Mouse (Mus musculus) ES-E14 (cell line): ENCODE results near the gene Ablim1. TPM values are rescaled to one million over a fixed set of nuclear protein-coding genes. Genes with fewer than 3 reads are reported as not detected.

Experiments used
- DNase-seq: peaks from one replicate; pipeline ENCODE4 v3.0.0-alpha.2; 2013; ENCODE audit warnings: low read depth, low spot score
- H3K27ac ChIP-seq: 2 replicates; pipeline ENCODE4 v1.5.1; 2012; ENCODE audit warnings: low read depth, mild to moderate bottlenecking, low read length, moderate library complexity, mixed read lengths; ENCODE audit not compliant: poor library complexity, insufficient read depth, severe bottlenecking
- H3K36me3 ChIP-seq: 2 replicates; pipeline ENCODE4 v1.6.1; 2012; ENCODE audit warnings: mild to moderate bottlenecking, low read length, moderate library complexity, mixed read lengths; ENCODE audit not compliant: control insufficient read depth, poor library complexity, insufficient read depth, severe bottlenecking
- H3K4me1 ChIP-seq, 2 experiments: fragments of 150-350 bp in 1 of 2; sonication (generic) in 1 of 2; 2 replicates each; pipeline ENCODE4 v1.6.1; 2012; ENCODE audit warnings: low read length in 2 of 2, mild to moderate bottlenecking in 1 of 2, mixed read lengths in 1 of 2; ENCODE audit not compliant: control insufficient read depth in 2 of 2, insufficient read depth in 2 of 2, poor library complexity in 1 of 2
- H3K4me3 ChIP-seq, 2 experiments: fragments of 150-350 bp in 1 of 2; sonication (generic) in 1 of 2; 2 replicates each; pipeline ENCODE4 v1.5.1; 2012; ENCODE audit warnings: low read length in 2 of 2, low read depth in 1 of 2, mild to moderate bottlenecking in 1 of 2, mixed read lengths in 1 of 2; ENCODE audit not compliant: insufficient read depth in 1 of 2, poor library complexity in 1 of 2, severe bottlenecking in 1 of 2
- H3K9ac ChIP-seq: 2 replicates; pipeline ENCODE4 v1.6.1; 2012; ENCODE audit warnings: low read depth, mild to moderate bottlenecking, low read length, mixed read lengths; ENCODE audit not compliant: poor library complexity, insufficient read depth, severe bottlenecking
- H3K9me3 ChIP-seq: fragments of 150-350 bp; sonication (generic); 2 replicates; pipeline ENCODE4 v1.6.1; 2012; ENCODE audit warnings: low read depth, mild to moderate bottlenecking, low read length; ENCODE audit not compliant: control insufficient read depth, insufficient read depth
- CHD2 ChIP-seq: IDR thresholded peaks from 2 replicates; pipeline ENCODE4 v1.6.1; 2014; ENCODE audit warnings: mild to moderate bottlenecking, low read depth, low read length, inconsistent platforms
- HCFC1 ChIP-seq: IDR thresholded peaks from 2 replicates; pipeline ENCODE4 v1.6.1; 2012; ENCODE audit warnings: low read length, inconsistent platforms, borderline replicate concordance; ENCODE audit not compliant: insufficient read depth
- MAFK ChIP-seq: IDR thresholded peaks from 2 replicates; pipeline ENCODE4 v1.6.1; 2014; ENCODE audit warnings: mild to moderate bottlenecking, low read depth, low read length, inconsistent platforms; ENCODE audit not compliant: insufficient read depth
- ZC3H11A ChIP-seq: IDR thresholded peaks from 2 replicates; pipeline ENCODE4 v1.6.1; 2012; ENCODE audit warnings: low read depth, mild to moderate bottlenecking, inconsistent platforms, low read length, borderline replicate concordance
- ZNF384 ChIP-seq: IDR thresholded peaks from 2 replicates; pipeline ENCODE4 v1.6.1; 2012; ENCODE audit warnings: low read depth, low read length, inconsistent platforms
- in situ Hi-C, 2 experiments: fragments of 600-800 bp; cut with MboI; formaldehyde crosslinking; loops; one replicate each; pipeline ENCODE4 v1.15.1; 2025; ENCODE audit warnings: low sequenced_read_pairs in 2 of 2, inconsistent platforms in 1 of 2; ENCODE audit not compliant: unreplicated experiment in 2 of 2
- total RNA-seq: library from RNA; depleted of rRNA; stranded (reverse); fragments of 300-350 nt; gene quantifications from 2 replicates; pipeline ENCODE4 v1.2.3, GENCODE M21; 2012

Ablim1 gene
- total RNA-seq, 1 experiment = 5.4 TPM

DNA sequence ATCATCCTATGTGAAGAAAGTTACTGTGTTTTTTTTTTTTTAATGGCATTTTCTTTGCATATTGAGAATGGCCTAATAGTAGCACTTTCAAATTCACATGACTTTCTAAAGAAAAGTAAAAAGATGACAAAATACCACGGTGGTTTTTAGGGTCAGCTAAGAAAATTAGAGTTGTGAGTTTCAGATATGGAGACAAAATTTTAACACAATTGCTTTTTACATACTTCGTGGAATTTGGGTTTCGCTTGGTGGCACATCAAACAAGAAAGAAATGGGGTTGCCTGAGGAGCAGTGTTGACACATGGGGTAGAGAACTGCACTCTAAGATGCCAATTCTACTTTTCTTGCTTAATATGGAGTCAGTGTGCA, 47.2 kb upstream of the Ablim1 start:
- Histone ChIP-seq H3K36me3 (no peaks in the 10 kb centered on the region), H3K9ac (peak overlapping the region; percentile 91; the same call in 1 of the 2 replicates), H3K4me1 (peaks cover 19 to 22% of the 10 kb centered on the region in 2 experiments), H3K9me3 (no peaks in the 10 kb centered on the region), H3K27ac (no peak overlapping the region; the same call in 1 of the 2 replicates), H3K4me3 (peak overlapping the region; percentile 90)
- in situ Hi-C loops = no loop called here
- no peak for DNase-seq
- TF ChIP-seq HCFC1 (no peak), ZNF384 (no peak), MAFK (no peak), CHD2 (no peak), ZC3H11A (no peak)

DNA sequence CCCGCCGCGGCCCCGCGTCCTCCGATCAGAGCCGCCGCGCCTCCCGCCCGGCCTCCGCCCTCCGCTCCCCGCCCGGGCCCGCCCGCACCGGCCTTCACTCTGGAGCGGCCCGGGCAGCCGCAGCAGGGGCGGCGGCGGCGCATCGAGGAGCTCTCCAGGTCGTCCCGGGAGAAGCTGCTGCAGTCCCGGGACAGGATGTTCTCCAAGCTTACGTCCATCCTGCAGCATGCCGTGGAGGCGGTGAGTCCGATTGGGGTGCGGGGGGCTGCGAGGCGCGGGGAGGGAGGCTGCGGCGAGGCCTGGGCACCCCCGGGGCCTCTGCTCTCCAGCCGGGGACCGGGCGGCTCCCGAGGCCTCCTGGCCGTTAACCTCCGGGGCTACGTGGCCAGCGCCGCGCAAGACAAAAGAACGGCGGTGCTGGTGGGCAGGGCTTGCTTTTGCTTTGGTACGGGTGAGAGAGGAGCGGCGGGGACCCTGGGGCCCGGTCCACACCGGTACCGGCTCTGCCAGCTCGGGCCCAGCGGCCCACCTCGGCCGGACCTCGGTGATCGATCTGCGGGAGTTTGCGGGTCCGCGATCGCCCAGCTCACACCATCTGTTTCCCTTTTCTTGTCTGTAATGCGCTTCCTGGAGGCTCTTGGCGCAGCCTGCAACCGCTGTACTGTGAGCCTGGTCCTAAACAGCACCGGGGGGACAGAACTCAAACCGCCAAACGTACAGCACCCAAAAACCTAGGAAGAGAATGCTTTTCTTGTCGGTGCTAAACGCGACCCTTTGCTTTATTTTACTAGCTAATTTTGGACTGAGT, 46.6 kb upstream of the Ablim1 start:
- TF ChIP-seq ZC3H11A (no peak), CHD2 (no peak), HCFC1 (no peak), MAFK (no peak), ZNF384 (no peak)
- Histone ChIP-seq H3K4me1 (peaks cover 15 to 22% of the 10 kb centered on the region in 2 experiments), H3K36me3 (no peaks in the 10 kb centered on the region)

DNA sequence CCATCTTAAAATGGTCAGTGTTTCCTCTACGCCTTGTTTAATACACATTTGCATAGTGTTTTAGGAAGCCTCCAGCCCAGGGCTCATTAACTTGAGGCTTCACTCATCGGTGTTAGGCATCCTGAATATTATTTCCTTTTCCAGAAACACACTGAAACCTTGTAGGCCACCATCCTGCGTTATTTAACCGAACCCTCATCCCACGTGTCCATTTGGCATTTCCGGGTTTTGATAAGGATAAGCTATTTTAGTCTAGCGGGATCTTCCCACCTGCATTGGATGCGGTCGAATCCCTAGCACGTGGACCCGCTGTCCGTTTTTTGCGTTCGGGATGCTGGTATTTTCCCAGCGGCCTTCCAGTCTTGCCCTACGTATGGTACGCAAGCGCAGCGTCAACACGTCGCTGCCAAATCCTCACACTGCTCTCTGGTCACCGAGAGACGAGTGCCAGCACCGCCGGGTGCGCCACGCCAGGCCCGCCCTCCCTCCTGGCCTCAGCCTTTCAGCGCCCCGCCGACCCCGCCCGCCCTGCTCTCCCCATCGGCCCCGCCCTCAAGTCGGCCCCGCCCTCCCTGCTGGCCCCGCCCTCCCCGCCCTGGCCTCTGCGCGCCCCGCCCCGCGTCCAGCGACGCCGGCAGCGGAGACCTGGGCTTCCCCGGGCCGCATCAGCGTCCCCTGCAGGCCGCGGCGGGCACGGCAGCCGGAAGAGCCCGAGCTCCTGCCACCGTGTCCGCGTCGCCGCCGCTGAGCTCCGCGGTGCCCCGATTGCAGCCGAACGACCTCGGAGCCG, 45.8 kb upstream of the Ablim1 start, which contains the start of gene Fam160b1:
Fam160b1 (plus strand) TSS at position 340 of the 790 bp plus-strand sequence.
- peak within 1 kb of the TSS; percentile 90 for H3K4me3 ChIP-seq
- TF ChIP-seq CHD2 = no peak
- no peak for TF ChIP-seq ZC3H11A
- no peak for TF ChIP-seq MAFK
- TF ChIP-seq HCFC1 = no peak
- no peak for TF ChIP-seq ZNF384
- H3K36me3 ChIP-seq = no peaks in the 10 kb centered on the region
- H3K27ac ChIP-seq = peak within 1 kb of the TSS; percentile 61; the same call in 1 of the 2 replicates
- in situ Hi-C loops = no loop called here
- H3K9me3 ChIP-seq = no peaks in the 10 kb centered on the region
- DNase-seq = peak; percentile 88
- H3K4me1 ChIP-seq = peaks cover 13 to 19% of the 10 kb centered on the region in 2 experiments
- H3K9ac ChIP-seq = peak within 1 kb of the TSS; percentile 91

More for the DNA sequence above, 46.6 kb upstream of the Ablim1 start:
- H3K9ac ChIP-seq = peak overlapping the region; percentile 91
- H3K4me3 ChIP-seq = peak overlapping the region; percentile 90
- no peak for DNase-seq
- H3K27ac ChIP-seq = peak overlapping the region; percentile 32; the same call in 1 of the 2 replicates
- H3K9me3 ChIP-seq = no peaks in the 10 kb centered on the region
- in situ Hi-C loops = no loop called here

DNA sequence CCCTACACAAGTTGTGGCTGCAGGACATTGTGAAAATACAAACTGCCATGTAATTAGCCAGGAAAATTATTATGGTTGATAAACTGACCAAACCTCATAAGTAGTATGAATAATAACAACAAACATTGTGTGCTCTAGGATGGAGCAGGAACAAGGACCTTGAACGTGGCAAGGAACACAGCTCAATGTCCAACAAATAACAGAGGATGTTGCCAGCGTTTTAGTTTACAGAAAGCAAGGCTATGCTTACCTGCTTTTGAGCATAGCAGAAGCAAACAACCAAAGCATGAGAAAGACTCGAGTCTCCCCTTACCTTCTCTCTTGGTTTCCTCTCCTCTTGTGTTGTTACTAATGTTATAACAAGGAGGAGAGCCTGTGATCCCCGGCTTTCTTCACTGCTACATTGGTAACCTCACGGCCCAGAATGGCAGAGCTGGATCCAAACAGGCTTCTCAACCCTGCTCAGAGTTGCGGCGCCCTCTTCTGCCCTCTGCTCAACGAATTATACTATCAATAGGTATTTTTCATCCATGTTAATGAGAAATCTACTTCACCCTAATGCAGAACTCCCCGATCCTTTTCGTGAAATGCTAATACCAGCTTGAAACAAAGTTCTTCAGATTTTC, 45.1 kb upstream of the Ablim1 start:
- peak overlapping the region; percentile 79 to 80 for H3K4me3 ChIP-seq
- H3K4me1 ChIP-seq = peaks cover 13 to 21% of the 10 kb centered on the region in 2 experiments
- in situ Hi-C loops = no loop called here
- no peak for DNase-seq
- no peaks in the 10 kb centered on the region for H3K36me3 ChIP-seq
- TF ChIP-seq HCFC1 = no peak
- TF ChIP-seq MAFK = no peak
- TF ChIP-seq ZC3H11A = no peak
- TF ChIP-seq CHD2 = no peak
- no peak for TF ChIP-seq ZNF384
- H3K9ac ChIP-seq = peak overlapping the region; percentile 77; the same call in 1 of the 2 replicates
- H3K9me3 ChIP-seq = no peaks in the 10 kb centered on the region
- H3K27ac ChIP-seq = peak overlapping the region; percentile 61; the same call in 1 of the 2 replicates
